Comparison of ENCODE assay signal across 9 mouse cellular contexts in genomic region chr5:115435755-115436379, GRCm38 (mm10). TPM values are rescaled to one million over a fixed set of nuclear protein-coding genes. Genes with fewer than 3 reads are reported as not detected.
DNase-seq lines count a peak whose midpoint lies in the region; ATAC-seq and TF ChIP-seq lines count a peak whose summit lies in the region.
"Had no signal": no experiment of that assay in that cellular context is flagged by ENCODE, and none has a peak within 500 bp of the region (broad histone marks: within the 10 kb centered on the region; RNA-seq: fewer than 3 reads in every experiment).

No protein-coding gene starts in this region.

- H3K4me3 ChIP-seq in left cerebral cortex, adult 2 months: peak overlapping the region; percentile 52
- peak overlapping the region; percentile 99 for H3K4me3 ChIP-seq in forebrain, embryonic 10.5 days
- peak overlapping the region; percentile 31 for H3K4me3 ChIP-seq in limb, embryonic 11.5 days (ENCODE audit: low read depth, low read length)
- peak overlapping the region; percentile 46 for H3K4me3 ChIP-seq in olfactory bulb, adult 2 months (ENCODE audit: insufficient read depth, low read depth, low read length)

- H3K4me1 ChIP-seq in forebrain, embryonic 10.5 days: peaks cover 96% of the 10 kb centered on the region
- H3K4me1 ChIP-seq in limb, embryonic 11.5 days (ENCODE audit: control insufficient read depth, insufficient read depth, low read length): peaks cover 78% of the 10 kb centered on the region
- peaks cover 55% of the 10 kb centered on the region for H3K4me1 ChIP-seq in olfactory bulb, adult 2 months (ENCODE audit: control insufficient read depth, insufficient read depth, low read length)

- H3K27ac ChIP-seq in left cerebral cortex, adult 2 months: peak overlapping the region; percentile 95
- H3K27ac ChIP-seq in forebrain, embryonic 10.5 days: peak overlapping the region; percentile 100
- H3K27ac ChIP-seq in limb, embryonic 11.5 days (replicated peaks; ENCODE audit: low read depth, low read length): peak overlapping the region; percentile 97
- H3K27ac ChIP-seq in olfactory bulb, adult 2 months (ENCODE audit: insufficient read depth, low read depth, low read length): peak overlapping the region; percentile 99

- ATAC-seq in limb, embryonic 11.5 days (ENCODE audit: insufficient number of reproducible peaks, low FRiP score, low TSS enrichment, low read depth): no peak

- WGBS in forebrain, embryonic 10.5 days: 6% methylated on average over 8 of the region's 8 CpGs
- WGBS in limb, embryonic 11.5 days: 17% methylated on average over 8 of the region's 8 CpGs
- 13% methylated on average over 8 of the region's 8 CpGs for WGBS in olfactory bulb, adult 2 months

- peak overlapping the region; percentile 64 for H3K4me2 ChIP-seq in limb, embryonic 11.5 days (ENCODE audit: low read depth, severe bottlenecking)

- intact Hi-C loops in left cerebral cortex, adult 2 months (cut with DNase I): no loop called here
- intact Hi-C loops in left cerebral cortex, postnatal 4 days (cut with DNase I): no loop called here

- peak overlapping the region; percentile 79 for H3K9ac ChIP-seq in limb, embryonic 11.5 days (ENCODE audit: low read length)

- no peaks in the 10 kb centered on the region for H3K27me3 ChIP-seq in forebrain, embryonic 10.5 days (ENCODE audit: poor library complexity, severe bottlenecking)
- H3K27me3 ChIP-seq in limb, embryonic 11.5 days (ENCODE audit: control insufficient read depth, insufficient read depth, low read length): no peaks in the 10 kb centered on the region

- no peak for TF ChIP-seq CTCF in left cerebral cortex, adult 2 months (IDR thresholded peaks at IDR 0.05)
- no peak for TF ChIP-seq CTCF in olfactory bulb, adult 2 months (IDR thresholded peaks at IDR 0.05; ENCODE audit: insufficient read depth, low read depth, low read length)

- H3K9me3 ChIP-seq in forebrain, embryonic 10.5 days: no peaks in the 10 kb centered on the region
- no peaks in the 10 kb centered on the region for H3K9me3 ChIP-seq in limb, embryonic 11.5 days (ENCODE audit: control insufficient read depth, low read length)

- TF ChIP-seq POLR2A in olfactory bulb, adult 2 months (IDR thresholded peaks at IDR 0.05; ENCODE audit: insufficient read depth, low read depth, low read length): no peak

- DNase-seq in left cerebral cortex, adult 2 months (ENCODE audit: extremely low spot score in 1 of 2, low spot score in 2 of 2): no peak
- no peak for DNase-seq in left cerebral cortex, postnatal 4 days
- no peak for DNase-seq in forebrain, embryonic 10.5 days (ENCODE audit: extremely low spot score, low spot score)
- no peak for DNase-seq in limb, embryonic 11.5 days (ENCODE audit: low spot score)
- no peak for DNase-seq in cerebellum, postnatal 36 days
- DNase-seq in lung, postnatal 14 days: no peak
- DNase-seq in spleen, postnatal 36 days (ENCODE audit: low spot score in 2 of 2): no peak

- H3K36me3 ChIP-seq in forebrain, embryonic 10.5 days (replicated peaks): peaks cover 98% of the 10 kb centered on the region
- H3K36me3 ChIP-seq in limb, embryonic 11.5 days (ENCODE audit: control insufficient read depth, insufficient read depth, low read length): peaks cover 9% of the 10 kb centered on the region

RNA-seq across cellular contexts. Expression of gene Msi1, which starts 6.5 kb away (rescaled TPM):
- 10 to 100 TPM; 46.1 to 51.8 TPM for total RNA-seq in left cerebral cortex, adult 2 months (2021)
- 100 to 1,000 TPM; 110 to 114 TPM for total RNA-seq in left cerebral cortex, postnatal 4 days (2021)
- 142 and 158 TPM in 2 replicates for polyA plus RNA-seq in forebrain, embryonic 10.5 days (2016; fragmentation: Nextera tagmentation; extraction: Ambion mirVana)
- polyA plus RNA-seq in limb, embryonic 11.5 days (2014; fragmentation: Nextera tagmentation; extraction: Ambion mirVana): 45.9 and 48.3 TPM in 2 replicates
- polyA plus RNA-seq in olfactory bulb, adult 2 months (2012; ENCODE audit: insufficient read depth, insufficient read length, low replicate concordance, missing spikeins): not detected in 2 replicates

RNA-seq across cellular contexts. Expression of gene Pla2g1b, which starts 30.2 kb away (rescaled TPM):
- not detected for total RNA-seq in left cerebral cortex, adult 2 months (2021)
- not detected for total RNA-seq in left cerebral cortex, postnatal 4 days (2021)
- polyA plus RNA-seq in forebrain, embryonic 10.5 days (2016; fragmentation: Nextera tagmentation; extraction: Ambion mirVana): not detected in 2 replicates
- not detected in 2 replicates for polyA plus RNA-seq in limb, embryonic 11.5 days (2014; fragmentation: Nextera tagmentation; extraction: Ambion mirVana)
- not detected in 2 replicates for polyA plus RNA-seq in olfactory bulb, adult 2 months (2012; ENCODE audit: insufficient read depth, insufficient read length, low replicate concordance, missing spikeins)
- total RNA-seq: left cerebral cortex, adult 18-20 months had no signal

RNA-seq across cellular contexts. Expression of gene Sirt4, which starts 48.7 kb away (rescaled TPM):
- total RNA-seq in left cerebral cortex, adult 2 months (2021): 10 to 100 TPM; 40.7 to 43.5 TPM
- total RNA-seq in left cerebral cortex, postnatal 4 days (2021): 10 to 100 TPM; 28.4 to 31.5 TPM
- polyA plus RNA-seq in forebrain, embryonic 10.5 days (2016; fragmentation: Nextera tagmentation; extraction: Ambion mirVana): 13.1 and 13.9 TPM in 2 replicates
- polyA plus RNA-seq in limb, embryonic 11.5 days (2014; fragmentation: Nextera tagmentation; extraction: Ambion mirVana): 19.2 and 19.7 TPM in 2 replicates
- polyA plus RNA-seq in olfactory bulb, adult 2 months (2012; ENCODE audit: insufficient read depth, insufficient read length, low replicate concordance, missing spikeins): not detected in 2 replicates

Comparison
In these comparisons a context has a peak if more than half of its experiments do, and no peak if none do; other contexts are left out.
1. H3K4me3 ChIP-seq: peak in every context shown above with its lines; median percentile 99 in forebrain, embryonic 10.5 days; 52 in left cerebral cortex, adult 2 months; 46 in olfactory bulb, adult 2 months; 31 in limb, embryonic 11.5 days.
2. RNA of gene Sirt4, which starts 48.7 kb away (polyA plus RNA-seq): 19.2 to 19.7 TPM in limb, embryonic 11.5 days and 13.1 to 13.9 TPM in forebrain, embryonic 10.5 days; not detected in olfactory bulb, adult 2 months; every median in the first group is over 10 times any median in the second.
3. Peak in every context shown above with its lines, with median percentiles within 50 percentile points of each other: H3K27ac ChIP-seq.